Mouse (Mus musculus) heart, adult 11 months (tissue): ENCODE data around the gene Msl1.

Source experiments
- DNase-seq: peaks from one replicate; pipeline ENCODE4 v3.0.0; 2022

The Msl1 gene

DNA sequence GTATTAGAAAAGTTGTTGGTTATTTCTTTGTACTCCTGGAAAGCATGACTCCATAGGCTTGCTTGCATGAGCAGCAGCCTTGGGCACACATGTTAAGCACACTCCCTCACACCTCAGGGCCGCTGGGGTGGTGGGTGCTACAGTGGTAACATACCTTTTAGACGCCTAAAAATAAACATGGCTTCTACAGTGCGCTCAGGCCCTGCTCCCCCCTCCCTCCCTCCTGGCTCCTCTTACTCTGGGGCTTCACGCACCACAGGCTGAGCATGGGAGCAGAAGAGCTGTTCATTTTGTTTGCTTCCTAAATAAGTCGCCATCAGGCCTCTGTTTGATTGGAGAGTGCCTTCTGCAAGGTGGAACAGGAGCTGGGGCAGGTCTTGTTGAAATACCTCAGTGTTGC is 2.0 kb downstream of the Msl1 start:
- peak; percentile 92 for DNase-seq

DNA sequence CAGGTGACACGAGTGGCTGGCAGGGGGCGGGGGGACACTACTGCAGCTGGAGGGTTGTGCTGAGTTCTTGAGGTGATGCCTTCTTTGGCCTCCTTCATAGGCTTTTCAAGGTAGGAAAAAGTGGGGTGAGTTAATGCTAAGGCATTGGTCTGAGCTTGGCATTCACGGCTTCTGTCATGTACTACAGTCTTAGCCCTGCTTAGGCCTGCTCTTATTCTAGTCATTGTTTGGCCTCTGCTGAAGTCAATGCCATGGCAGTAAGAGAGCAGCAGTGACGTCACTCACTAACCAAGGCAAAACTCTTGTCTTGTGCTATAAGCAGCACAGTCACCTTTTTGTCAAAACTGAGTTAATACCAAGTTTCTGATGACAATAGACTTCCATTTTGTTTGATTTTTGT is 2.6 kb downstream of the Msl1 start:
- DNase-seq = peak; percentile 87

DNA sequence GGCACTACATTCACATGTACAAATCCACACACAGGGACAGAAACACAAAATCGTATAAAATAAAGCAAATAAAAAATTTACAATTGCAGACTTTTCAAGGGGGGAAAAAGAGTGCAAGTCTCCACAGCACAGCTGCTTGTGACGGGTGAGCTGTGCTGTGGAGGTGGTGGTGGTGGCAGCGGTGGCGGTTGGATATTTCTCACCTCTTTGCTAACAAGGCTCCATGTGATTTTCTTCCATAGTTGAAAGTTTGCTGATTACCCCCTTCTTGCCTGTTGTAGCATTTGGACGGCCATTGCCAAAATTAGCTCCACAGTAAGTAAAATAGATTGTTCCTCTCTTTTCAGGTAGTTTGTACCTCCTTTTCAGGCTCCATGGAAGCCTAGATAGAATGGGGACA is 9.3 kb downstream of the Msl1 start, which contains the start of gene Casc3:
Gene Casc3, plus strand, starts transcription at position 301 of the 400 bp plus-strand sequence.
- DNase-seq = no peak

DNA sequence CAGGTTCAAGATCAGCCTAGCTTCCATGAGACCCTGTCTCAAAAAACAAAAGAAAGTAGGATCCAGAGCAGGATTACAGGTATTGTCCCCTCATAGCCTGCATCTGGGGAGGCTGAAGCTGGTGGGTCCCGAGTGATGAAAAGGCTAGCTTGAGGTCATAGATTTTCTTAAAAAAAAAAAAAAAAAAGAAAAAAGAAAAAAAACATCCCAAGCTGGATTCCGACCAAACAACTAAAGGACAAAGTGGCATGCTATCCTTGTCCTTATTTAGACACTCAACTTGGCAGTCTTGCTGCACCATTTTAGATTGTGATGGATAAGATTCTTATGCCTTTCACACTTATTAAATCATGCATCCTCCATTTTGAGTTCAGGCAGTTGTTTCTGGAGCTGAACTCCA is 13.1 kb downstream of the Msl1 start:
- no peak for DNase-seq

DNA sequence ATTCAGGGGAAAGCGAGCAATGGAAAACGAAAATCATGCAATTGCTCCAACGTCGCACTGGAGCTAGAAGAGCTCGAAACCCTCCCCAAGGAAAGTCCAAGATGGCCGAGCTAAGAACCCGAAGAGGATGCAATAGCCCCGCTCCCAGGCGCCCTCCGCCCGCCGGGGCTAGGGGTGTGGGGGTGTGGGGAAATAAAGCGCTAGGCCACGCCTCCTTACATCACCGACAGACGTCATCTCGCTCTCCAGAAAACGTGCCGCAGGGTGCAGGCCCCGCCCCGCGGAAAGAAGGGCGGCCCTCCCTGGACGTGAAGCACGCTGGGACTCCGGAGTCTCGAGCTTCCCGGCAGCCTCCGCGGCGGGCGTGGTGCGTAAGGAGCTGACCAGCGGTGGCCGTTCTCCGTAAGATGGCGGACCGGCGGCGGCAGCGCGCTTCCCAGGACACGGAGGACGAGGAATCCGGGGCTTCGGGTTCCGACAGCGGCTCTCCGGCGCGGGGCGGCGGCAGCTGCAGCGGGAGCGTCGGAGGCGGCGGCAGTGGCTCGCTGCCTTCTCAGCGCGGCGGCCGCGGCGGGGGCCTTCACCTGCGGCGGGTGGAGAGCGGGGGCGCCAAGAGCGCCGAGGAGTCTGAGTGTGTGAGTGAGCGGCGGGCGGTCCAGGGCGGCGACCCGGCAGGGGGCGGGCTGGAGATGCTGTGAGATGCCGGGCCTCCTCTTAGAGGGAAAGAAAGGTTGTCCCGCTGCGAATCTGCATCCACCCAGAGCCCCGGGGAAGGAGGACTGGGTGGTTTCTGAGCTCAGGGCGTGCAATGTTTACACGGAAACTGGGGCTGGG is 14.4 kb downstream of the Msl1 start:
- DNase-seq = peak; percentile 100

DNA sequence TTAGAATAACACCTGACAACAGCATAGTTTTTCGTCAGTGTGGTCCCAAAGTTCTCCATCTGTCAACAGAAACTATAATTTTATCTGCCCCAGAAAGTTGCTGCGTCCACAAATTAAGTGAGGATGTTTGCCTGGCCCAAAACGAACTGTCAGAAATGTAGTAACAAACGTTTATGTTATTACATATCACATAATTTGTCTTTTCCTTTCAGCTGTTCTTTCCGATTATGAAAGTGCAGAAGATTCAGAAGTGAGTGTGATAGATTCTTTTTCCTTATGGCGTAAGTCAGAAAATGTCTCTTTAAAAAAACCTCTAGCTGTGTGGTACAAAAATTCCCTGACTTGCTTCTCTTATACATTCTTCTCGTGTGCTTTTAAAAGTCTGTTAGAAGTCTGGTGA is 15.4 kb downstream of the Msl1 start:
- DNase-seq = no peak

DNA sequence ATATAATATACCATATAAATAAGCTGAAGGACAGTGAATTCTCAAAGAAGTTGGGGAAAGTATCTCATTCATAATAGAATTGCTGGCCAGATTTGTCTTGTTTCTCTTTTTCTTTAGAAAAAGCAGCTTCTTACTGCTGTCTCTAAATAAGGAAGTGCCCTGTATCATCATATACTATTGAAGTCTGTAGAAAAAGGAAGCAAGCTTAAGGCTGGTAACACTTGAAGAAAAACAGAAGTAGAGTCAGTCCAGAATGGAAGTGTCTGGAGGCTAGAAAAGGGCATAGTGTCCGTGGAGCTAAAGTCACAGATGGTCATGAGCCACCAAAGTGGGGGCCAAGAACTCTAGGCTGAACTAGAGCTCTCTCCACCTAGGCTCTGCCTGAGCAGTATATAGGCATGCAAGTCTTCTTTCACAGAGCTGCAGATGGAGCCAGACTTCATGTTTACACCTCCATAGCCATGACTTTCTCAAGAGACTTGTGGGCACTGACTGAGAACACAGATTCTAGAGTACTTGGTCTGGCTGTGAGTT is 21.5 kb downstream of the Msl1 start:
- peak; percentile 88 for DNase-seq

DNA sequence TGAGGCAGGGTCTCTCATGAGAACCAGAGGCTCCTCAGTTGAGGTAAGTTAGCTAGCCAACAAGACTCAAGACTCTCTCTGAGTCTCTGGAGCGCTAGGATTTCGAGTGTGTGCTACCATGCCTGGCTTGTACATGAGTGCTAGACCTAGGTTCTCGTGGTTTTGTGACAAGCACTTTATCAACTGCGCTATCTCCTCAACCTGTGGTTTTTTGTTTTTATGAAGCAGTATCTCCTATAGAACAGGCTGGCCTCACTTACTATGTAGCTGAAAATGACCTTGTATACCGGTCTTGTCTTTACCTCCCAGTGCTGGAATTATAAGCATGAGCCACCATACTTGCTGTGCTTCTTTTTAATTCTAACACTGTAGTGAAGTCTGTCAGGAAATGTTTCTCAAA is 25.7 kb downstream of the Msl1 start:
- DNase-seq = no peak

DNA sequence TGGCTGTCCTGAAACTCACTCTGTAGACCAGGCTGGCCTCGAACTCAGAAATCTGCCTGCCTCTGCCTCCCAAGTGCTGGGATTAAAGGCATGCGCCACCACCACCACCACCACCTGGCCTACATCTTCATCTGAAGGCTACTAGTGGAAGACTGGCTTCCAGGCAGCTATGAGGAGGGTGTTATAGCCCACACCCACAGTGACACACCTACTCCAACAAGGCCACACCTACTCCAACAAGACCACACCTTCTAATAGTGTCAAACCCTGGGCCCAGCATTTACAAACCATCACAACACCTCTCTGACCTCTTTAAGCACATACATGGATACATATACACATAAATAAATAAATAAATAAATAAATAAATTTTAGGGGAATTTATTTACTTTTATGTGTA is 30.8 kb downstream of the Msl1 start:
- peak; percentile 88 for DNase-seq

DNA sequence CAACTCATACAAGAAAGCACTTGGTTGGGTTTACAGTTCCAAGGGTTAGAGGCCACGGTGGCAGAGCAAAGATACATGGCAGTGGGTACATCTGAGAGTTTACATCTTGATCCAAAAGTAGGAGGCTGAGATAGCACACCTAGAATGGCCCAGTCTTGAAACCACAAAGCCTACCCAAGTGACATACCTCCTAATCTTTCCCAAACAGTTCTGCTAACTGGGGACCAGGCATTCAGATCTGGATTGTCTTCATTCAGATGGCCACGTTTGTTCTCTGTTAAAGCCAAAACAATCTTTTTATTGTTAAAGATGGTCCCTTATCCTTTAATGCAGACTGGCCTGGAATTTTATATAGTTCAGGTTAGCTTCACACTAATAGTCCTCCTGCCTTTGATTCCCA is 32.6 kb downstream of the Msl1 start:
- DNase-seq = no peak

DNA sequence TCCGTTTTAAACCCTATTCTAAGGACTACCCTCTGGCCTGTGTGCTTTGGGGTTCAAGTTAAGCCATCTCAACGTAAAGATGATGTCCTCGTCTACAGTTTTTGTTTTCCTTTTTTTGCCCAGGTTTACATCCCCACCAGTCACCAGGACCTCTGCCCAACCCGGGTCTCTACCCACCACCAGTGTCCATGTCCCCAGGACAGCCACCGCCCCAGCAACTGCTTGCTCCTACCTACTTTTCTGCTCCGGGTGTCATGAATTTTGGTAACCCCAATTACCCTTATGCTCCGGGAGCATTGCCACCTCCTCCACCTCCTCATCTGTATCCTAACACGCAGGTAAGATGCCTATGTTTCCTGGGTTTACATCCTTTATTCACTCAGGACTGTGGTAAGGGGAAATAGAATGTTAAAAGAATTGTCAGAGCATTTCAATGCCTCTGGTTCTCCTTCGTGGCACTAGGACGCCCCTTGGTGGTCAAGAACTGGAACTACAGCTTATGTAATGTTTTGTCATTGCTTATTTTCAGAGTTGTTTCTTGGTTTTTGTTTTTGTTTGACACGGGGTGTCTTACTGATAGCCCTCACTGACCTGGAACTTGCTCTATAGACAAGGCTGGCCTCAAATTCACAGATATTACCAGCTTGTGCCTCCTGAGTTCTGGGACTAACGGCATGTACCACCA is 33.9 kb downstream of the Msl1 start:
- DNase-seq = peak; percentile 91

DNA sequence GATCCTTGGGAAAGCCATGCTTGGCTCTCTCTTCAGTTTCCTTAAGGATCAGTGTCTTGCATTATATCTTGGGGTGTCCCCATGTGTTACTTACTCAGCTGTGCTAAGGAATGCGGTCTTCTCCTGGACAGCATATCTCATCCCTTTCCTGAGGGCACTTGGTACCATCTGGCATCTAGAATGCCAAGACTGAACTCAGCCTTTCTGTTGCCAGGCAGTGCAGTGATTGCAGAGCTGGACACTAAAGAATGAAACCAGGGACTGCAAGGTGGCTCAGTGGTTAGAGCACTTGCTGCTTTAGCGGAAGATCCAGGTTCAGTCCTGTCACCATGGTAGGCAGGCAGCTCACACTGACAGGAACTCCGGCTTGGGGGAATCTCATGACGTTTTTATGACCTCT is 34.6 kb downstream of the Msl1 start:
- no peak for DNase-seq

DNA sequence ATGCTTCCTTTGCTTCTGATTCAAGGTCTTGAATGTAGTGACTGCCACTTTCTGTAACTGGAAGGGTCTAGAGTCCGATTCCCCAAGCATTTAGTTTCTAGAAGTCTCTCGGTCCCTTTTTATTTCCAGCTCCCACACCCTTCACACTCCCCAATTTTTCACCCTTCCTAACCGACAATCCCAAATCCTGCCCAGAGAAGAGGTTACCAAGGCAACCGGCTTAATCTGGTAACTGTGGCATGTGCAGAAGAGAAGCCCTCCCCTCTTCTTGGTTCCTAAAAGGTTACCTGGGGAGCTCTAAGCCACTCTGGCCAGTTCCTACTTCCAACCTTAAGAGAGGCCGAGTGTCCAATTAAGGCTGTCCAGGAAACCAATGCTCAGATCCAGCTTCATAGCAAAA is 40.0 kb downstream of the Msl1 start:
- no peak for DNase-seq

DNA sequence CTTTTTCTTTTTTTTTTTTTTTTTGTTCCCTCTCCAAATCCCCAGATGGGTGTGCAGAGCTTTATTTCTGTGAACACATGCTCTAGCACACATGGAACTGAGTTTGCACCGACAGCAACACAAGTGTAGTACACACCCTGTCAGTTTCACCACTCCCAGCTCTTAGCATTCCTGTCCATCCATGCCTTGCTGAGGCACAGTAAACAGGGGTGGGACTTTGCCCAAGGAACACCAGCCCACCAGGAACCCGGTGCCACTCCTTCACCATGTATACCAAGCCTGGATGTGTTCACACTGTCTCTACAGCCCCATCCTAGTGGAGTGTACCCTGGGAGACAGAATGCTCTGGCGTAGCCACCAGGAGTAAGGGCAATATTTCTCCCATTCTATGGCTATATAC is 40.4 kb downstream of the Msl1 start:
- peak; percentile 89 for DNase-seq

DNA sequence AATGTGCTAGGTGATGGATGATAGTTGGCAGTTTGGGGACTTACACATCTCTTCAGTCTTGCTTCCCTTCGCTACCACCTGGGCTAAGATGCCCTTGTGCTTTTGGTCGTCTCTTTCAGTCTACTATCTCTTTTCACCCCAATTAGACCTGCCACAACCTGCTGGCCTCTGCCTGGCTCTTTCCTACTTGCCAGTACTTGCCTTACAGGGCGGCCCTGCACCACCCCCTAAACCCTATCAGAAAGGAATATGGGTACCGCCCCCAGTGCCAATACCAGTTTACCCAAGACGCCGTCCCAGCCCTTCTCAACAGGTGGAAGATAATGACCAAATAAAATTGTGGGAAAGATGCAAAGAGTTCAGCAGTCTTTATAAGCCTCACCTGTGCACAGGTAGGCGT is 40.8 kb downstream of the Msl1 start:
- peak; percentile 89 for DNase-seq

DNA sequence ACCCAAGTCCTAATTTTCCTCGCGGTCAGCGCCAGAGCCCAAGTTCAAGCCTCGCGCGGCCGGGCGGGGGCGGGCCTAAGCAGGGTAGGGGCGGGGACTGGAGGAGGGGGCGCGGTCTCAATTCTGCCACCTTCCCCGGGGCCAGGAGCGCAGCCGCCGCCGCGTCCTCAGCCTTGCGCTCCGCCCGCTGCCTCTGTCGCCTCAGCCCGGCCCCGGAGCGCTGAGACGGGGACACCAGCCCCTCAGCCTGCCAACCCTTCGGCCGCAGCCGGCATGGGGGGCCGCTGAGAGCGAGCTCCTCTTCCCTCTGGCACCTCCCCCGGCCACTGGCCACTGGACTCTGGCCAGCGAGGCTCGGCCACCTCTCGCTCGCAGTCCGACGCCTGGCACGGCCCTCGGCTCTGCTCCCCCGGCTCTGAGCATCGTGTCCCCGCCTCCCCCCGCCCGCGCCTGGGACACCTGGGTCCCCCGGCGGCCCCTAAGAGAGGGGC is 41.4 kb downstream of the Msl1 start, which contains the start of gene Rapgefl1:
Gene Rapgefl1, plus strand, starts transcription at position 135 of the 491 bp plus-strand sequence.
- DNase-seq = peak; percentile 97

DNA sequence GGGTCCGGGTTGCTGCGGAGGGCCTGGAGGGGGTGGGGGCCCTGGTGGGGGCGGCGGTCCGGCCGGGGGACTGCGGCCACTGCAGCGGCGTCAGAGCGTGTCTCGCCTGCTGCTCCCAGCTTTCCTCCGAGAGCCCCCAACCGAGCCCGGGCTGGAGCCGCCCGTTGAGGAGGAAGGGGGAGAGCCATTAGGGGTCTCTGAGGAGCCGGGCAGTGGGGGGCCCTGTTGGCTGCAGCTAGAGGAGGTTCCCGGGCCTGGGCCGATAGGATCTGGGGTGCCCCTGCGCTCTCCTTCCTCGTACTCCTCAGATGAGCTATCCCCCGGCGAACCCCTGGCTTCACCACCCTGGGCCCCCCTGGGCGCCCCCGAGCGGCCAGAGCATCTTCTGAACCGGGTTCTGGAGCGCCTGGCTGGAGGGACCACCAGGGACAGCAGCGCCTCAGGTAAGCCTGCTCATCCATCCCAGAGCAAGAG is 42.0 kb downstream of the Msl1 start:
- peak; percentile 92 for DNase-seq

DNA sequence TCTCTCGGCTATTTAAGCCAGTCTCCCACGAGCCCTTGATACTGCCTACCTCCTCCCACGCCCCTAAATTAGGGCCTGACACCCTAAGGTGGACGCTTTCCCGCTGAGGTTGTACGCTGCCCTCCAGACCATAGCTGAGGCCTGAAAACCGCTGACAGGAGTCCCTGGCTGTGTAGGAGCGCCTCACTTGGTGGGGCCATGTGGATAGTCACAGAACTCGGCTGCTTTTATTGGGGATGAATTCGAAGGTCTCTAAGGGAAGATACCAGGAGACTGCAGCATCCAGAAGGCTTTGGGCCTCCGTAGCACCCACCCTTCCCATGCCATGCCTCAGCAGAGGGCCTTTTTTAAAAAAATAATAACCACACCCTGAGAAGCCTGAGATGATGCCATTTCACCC is 42.6 kb downstream of the Msl1 start:
- DNase-seq = peak; percentile 90

DNA sequence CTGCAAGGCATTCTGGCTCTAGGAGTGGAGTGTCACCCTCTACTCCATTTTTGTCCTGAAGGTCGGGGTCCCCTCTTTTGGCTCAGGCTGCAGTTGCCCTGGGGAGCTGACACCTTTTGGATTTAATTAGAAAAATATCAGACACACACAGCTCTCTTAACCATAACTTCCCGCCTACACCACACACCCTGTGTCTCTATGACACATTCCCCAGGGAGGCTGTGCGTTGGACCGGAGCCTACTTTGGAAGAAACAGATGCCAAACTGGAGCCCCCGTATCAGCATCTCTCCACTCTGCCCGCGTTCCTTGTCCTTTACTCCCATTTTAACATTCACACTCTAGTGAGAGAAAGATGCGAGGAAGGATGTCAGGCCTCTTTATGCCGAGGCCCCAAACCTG is 43.2 kb downstream of the Msl1 start:
- no peak for DNase-seq

DNA sequence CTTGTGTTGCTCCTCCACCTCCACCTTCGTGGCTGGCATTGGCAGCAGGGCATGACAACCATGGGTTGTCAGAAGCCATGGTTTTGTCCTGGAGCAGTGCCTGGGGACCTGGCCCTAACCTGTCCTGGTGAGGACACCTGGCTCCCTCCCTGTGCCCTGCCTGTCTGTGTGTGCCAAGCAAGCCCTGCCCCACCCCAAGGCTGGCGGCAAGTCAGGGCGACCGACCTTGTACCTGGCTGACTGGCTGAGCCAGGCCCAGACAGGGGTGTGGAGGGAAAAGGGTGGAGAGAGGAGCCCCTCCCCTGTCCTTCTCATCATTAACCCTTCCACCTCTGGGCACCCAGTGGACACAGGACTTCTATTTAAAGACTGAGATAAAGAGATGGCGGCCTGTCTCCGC is 44.1 kb downstream of the Msl1 start:
- DNase-seq = peak; percentile 91

DNA sequence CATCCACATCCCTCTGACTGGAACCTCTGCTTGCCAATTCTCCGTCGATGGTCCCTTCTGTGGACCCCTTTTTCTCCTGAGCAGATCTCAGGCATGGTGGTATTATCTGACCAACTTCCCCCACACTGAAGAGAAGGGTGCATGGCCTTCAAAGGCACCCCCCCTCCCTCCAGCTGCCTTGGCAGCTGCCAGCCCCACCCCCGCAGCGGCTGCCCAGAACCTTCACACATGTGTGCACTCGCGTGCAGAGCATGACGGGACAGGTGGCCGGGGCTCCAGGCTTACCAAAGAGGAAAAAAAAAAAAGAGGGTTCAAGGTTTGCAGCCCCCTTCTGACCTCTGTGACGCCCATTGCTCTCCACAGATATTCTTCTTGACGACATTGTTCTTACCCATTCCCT is 44.6 kb downstream of the Msl1 start:
- DNase-seq = no peak

DNA sequence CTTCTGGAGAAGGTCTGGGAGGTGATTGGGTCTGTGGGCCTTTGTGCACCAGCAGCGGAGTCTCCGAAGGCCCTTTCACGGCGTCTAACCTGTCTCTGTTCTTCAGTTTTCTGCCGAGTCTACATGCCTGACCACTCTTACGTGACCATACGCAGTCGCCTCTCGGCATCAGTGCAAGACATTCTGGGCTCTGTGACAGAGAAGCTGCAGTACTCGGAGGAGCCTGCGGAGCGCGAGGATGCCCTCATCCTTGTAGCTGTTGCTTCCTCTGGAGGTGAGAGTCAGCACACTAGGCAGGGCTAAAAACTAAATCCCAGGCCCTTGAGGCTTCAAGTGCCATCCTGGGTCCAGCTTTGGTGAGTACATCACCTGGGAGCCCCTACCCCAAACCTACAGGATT is 50.7 kb downstream of the Msl1 start:
- DNase-seq = no peak

DNA sequence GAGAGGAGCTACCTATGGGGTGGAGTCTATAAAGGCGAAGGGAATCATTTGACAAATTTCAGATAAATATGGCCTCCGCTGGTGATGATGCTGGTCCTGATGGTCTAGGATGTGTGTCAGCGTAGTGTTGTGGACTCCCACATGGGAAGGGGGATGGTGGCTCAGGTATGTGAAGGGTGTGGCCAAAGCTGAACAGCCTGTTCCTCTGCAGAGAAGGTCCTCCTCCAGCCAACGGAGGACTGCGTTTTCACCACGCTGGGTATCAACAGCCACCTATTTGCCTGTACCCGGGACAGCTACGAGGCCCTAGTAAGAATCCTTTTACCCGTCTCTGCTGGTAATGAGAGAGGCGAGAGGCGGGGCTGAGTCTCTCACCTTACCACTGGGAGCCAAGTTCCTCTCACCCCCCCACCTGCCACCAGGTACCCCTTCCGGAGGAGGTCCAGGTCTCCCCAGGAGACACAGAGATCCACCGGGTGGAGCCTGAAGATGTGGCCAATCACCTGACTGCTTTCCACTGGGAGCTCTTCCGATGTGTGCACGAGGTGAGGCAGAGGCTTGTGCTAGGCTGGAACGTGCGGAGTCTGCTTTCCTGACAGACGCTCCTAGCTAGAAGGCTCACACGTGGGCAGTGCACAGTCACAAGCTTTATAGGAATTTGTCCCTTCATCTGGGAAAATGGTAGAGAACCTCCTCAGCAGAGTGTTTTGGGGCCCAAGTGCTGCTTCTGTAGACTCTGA is 51.7 kb downstream of the Msl1 start:
- no peak for DNase-seq
